Mouse (Mus musculus) hematopoietic stem cell, adult 5-6 weeks (primary cell): Measurements from ENCODE around the gene Efnb3. TPM values are rescaled to one million over a fixed set of nuclear protein-coding genes. Genes with fewer than 3 reads are reported as not detected.

ENCODE experiments used
- ATAC-seq, 2 experiments: fragments of 125-278 bp in 1 of 2; replicated peaks in 1 of 2; 2 replicates each; pipeline ENCODE4 v1.8.0; 2016 to 2017; ENCODE audit warnings: inconsistent platforms in 2 of 2, mild to moderate bottlenecking in 2 of 2, moderate number of reproducible peaks in 2 of 2, low read depth in 1 of 2, moderate TSS enrichment in 1 of 2; ENCODE audit not compliant: low FRiP score in 2 of 2, poor library complexity in 2 of 2, severe bottlenecking in 2 of 2, insufficient read depth in 1 of 2, low TSS enrichment in 1 of 2
- total RNA-seq: library from RNA; stranded (forward); fragments of 172-1452, 232-1000 nt; gene quantifications from 2 replicates; pipeline ENCODE4 v1.2.3, GENCODE M21; 2017

Gene Efnb3
- total RNA-seq, 1 experiment from 2014 or later, result 0.10 TPM

DNA sequence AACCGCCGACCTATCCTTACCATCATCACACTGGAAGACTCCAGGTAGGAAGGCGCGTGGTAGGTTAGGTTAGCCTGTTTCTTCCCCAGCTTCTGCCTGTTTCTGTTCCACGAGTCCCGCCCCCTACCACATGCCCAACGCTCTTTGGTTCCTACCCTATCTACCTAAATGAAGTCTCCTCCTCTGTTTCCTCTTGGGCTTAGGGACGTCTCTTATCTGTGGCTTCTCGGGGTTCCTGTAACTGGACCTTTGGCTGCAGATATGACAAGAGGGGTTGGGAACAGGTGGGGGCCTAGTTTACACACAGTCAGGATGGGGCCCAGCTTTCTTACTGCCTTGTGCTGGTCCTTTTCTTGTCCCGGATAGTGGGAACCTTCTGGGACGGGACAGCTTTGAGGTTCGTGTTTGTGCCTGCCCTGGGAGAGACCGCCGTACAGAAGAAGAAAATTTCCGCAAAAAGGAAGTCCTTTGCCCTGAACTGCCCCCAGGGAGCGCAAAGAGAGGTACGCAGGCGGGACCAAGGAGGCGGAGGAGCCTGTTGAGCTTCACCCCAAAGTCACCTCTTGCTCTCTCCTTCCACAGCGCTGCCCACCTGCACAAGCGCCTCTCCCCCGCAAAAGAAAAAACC lies 29.3 kb upstream of the Efnb3 start:
- ATAC-seq, result no peak

DNA sequence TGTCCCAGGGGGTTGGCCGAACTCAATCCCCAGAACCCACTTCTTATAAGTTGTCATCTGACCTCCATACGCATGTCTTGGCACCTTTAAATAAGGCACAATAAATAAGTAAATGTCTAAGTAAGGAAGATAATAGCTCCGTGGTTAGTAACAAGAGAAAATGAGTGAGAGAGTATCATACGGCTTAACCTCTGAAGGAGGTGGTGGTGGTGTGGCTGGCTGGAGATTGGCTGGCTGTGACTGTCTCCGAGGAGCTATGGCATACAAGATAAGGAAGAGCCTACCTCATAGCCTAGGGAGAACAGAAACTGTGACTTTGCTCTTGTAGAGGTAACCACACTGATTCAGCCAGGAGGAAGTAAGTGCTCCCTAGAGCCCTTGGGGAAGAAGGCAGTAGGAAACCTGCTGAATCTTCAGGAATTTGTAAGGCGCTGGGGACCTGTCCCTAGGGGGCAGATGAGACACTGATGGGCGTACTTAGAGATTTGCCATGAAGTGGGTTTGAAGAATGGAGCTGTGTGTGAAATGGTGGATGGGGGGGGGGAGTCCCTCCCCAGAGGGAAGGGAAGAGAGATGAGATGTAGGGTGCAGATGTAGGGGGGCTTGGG lies 25.8 kb upstream of the Efnb3 start:
- peak; percentile 57 to 61; a peak in 3 of 4 replicates for ATAC-seq

DNA sequence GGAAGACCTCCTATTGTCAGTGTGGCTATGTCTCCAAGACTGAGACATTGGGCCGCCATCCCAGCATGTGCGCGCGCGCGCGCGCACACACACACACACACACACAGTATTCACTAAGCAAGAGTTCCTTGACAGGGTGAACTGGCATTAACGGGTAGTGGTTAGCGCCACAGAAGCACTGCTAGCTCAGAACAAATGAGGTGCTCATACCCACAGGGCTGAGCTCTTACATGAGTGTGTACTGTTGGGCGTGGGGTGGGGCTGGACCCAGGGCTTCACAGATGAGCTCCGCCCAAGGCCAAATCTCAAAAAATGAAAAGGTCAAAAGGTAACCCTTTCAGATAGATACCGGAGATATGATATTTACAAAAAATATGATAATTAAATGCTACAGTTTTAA lies 24.9 kb upstream of the Efnb3 start:
- ATAC-seq, result no peak

DNA sequence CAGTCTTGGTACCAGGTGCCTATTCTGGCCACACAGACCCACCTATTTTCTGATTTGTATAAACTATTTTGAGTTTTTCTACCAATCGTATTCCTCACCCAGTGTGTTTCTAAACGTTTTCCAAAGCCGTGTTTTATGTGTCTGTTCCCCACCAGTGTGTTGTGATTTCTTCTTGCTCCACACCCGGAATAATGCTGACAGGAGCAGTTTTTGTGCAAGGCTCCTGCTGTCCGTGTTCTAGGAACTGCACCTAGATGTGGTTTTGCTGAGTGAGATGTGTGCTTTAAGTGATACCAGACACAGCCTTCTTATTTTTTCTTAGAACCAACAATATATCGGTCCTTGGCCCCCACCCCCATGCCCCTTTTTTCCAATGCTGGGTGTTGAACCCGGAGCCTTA lies 24.0 kb upstream of the Efnb3 start:
- ATAC-seq, result no peak

DNA sequence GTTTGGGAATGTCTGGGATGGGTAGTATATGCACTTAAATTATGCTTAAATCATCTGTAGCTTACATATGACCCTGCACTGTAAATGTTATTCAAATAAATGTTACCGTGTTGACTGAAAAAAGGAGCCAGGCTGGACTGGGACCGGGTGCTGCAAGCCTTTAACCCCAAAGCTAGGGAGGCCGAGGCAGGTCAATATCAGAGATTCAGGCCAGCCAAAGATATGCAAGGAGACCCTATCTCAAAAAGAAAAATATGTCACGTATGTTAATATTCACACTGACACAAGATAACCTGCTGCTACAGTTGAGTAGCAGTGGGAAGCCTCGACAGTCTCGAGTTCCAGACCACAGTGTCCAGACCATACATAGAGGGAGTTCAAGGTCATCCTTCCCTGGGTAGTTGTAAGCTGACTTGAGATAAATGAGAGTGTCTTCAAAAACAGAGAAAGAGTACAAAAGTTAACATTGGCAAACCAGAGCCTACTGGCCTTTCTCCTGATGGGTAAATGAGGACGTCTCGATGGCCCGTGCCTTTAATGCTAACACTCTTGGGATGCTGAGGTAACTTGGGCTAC lies 22.3 kb upstream of the Efnb3 start:
- ATAC-seq, result no peak

DNA sequence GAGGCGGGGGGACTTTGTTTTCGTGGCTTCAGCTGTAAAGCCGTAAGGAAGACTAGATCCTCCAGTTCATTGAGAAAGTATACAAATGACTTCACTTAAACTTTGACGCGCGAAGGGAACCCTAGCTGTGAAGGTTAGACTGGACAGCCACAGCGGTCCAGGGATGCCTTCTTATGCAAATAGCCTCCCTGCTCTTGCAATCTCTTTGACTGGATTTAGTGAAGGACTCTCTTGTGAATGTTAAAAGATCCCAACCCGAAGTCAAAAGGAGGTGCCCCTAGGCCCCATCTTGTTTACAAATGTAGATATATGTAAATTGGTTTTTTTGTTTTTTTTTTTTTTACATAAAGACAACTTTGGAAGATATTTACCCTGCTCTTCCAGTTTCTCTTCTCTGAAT lies 21.8 kb upstream of the Efnb3 start:
- no peak for ATAC-seq

DNA sequence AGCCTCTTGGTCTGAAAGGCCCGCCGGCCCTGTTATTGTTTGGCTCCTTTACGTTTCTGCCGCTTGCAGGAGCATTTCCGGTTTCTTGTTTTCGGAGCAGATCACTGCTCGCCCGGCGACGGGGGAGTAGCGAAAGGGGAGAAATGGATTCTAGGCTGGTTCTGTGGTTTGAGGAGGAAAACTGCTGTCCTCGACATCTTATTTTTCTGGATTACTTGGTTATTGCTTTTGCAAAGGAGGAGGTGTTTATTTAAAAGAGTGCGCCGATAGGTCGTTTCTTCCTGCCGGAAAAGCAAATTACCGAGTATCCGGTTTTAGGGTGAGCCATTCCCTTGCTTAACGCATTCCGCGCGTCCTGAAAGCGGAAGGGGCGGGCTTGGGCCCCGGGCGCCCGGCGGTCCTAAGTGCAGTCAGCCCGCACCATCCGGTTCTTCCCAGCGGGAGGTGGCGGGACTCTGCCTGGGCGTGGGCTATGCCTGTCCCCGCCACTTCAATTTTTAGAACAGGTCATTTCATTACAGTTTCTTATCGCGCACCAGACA lies 21.2 kb upstream of the Efnb3 start:
- peak; percentile 60 to 62 for ATAC-seq

DNA sequence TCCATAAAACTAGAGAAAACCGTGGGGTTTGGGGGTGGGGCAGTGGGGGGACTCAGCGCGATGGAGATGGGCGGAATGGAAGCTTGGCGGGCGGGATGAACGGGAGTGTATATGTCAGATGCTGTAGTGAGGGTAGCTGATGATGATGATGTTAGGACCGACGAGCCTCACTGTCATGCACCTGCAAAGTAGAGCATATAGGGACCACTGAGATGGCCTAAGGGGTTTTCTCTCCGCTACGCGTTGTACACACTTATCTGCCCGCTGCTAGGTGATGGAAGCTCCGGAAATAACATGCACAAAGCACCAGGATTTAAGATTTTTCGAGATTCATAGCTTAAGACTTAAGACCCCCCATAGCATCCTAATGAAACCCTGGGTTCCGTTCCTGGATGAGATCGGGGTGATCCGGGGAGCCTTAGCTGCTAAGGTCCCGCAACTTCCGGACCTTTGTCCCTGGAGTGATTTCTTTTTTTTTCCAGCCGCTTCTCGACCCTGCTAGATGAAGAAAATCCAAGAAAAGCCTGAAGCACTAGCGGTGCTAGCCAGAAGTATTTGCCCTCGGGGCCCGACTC lies 20.7 kb upstream of the Efnb3 start:
- ATAC-seq, result no peak

DNA sequence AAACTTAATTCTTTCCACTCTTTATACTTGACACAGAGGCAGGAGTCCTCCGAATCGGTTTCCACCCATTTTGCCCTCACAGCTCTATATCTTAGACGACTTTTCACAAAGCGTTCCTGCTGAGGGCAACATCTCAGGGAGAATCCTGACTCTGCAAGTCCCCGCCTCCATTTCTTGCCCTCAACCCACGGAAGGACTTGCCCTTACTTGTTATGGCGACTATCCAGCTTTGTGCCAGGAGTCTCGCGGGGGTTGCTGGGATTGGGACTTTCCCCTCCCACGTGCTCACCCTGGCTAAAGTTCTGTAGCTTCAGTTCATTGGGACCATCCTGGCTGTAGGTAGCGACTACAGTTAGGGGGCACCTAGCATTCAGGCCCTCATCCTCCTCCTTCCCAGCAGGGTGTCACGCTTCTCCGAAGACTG lies 20.1 kb upstream of the Efnb3 start, which contains the start of the genes Wrap53 and Trp53:
Gene Wrap53, minus strand, starts transcription at position 165 of the 424 bp plus-strand sequence.
Gene Trp53, plus strand, starts transcription at position 269 of the 424 bp plus-strand sequence.
- peak; percentile 43 to 59 for ATAC-seq

DNA sequence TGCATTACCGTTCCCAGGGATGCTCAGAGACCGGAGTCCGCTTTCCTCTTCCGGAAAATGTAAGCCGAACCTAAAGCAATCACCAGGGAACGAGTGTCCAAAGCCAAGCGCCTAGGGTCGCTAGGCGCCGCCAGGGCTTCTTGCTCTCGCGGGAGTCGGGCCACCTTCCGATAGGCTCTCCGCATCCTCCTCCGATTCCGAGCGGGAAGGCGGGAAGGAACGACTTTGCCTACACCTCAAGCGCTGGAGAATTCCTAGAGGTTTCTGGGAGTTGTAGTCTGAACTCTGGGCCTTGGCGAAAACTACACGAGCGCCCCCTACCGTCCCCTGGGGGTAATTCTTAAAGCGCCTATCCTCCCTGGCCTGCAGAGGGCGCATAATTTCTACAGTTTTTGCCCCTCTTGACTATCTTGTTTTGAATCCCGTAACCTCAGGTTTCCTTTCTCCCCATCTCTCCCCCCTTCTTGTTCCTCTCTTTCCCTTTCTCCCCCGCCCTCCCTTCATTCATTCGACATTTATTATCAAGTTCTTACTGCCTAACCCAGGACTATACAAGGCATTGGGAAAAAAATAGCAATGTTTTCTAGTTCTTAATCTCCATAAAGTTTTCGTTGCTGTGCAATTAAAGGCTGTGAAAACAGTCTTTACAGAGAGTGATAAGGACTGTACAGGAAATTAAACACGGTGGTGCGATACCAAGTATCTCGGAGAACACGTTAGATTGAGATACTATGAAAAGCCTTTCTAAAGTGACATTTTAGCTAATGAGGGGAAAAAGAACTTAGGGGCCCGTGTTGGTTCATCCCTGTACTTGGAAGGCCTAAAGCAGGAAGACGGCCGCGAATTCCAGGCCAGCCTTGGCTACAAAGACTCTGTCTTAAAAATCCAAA lies 19.4 kb upstream of the Efnb3 start:
- peak; percentile 68 to 70 for ATAC-seq

DNA sequence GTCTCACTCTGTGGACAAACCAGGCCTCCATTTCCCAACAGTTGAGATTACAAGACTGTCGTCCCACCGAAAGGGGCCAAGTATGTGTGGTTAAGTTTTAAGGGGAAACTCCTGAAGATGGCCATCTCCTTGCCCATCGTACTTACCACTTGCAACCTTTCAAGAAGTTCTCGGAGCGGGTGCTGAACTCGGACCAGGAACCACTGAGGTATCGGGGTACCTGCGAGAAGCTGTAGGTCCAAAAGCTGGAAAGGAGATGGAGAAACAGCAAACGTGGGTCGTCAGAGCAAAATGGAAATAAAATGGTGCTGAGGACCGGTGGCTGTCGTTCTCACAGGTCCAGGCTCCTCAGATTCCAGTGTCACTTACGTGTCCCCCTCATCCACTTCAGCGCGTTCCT lies 18.3 kb upstream of the Efnb3 start:
- no peak for ATAC-seq

DNA sequence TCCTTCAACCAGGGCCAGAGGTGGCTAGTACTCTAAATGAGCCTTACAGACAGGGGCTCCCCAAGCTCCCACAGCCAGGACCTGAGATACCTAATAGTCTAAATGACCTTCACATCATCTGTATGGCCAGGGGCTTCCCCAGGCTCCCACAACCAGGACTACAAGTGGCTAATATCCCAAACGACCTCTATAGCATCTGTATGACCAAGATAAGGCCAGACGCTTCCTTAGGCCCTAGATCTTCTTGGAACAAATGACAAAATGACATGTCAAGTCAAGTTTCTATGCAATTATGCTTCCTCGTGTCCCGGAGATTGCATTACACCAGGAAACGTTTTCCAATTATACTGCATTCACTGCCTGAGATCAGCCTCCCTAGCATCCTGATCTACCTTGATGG lies 16.3 kb upstream of the Efnb3 start:
- no peak for ATAC-seq

DNA sequence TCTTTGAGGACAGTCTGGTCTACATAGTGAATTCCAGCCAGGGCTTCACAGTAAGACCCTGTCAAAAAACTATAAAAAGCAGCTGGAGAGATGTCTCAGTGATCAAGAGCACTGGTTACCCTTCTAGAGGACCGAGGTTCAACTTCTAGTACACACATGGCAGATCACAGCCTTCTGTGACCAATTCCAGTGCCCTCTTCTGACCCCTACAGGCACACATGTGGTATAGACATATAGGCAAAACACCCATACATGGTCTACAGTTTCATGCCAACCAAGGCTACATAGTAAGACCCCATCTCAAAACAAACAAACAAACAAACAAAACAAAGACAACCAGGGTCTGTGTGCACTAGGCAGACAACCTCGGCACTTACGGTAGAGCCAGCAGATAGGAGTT lies 15.2 kb upstream of the Efnb3 start:
- 0 out of 4 replicates have a peak, but pooled peaks of 1 of the 2 experiments have one; percentile 22 for ATAC-seq

DNA sequence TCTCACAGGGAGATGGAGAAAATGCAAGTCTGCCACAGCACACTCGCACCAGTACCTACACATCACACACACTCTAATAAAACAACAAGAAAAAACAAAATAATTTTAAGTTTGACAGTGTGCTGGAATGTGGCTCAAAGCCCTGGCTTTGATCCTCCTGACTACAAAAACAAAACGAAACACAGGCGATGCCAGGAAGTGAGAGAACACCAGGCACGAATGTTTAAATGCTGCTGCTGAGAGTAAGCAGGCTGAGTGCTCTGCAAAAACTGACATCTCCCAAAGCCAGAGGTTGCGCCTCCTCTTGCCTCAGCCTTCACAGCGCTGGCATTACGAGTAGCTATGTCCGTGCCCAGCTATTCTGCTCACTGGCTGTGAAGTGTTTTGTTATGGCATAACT lies 5.1 kb upstream of the Efnb3 start:
- no peak for ATAC-seq

DNA sequence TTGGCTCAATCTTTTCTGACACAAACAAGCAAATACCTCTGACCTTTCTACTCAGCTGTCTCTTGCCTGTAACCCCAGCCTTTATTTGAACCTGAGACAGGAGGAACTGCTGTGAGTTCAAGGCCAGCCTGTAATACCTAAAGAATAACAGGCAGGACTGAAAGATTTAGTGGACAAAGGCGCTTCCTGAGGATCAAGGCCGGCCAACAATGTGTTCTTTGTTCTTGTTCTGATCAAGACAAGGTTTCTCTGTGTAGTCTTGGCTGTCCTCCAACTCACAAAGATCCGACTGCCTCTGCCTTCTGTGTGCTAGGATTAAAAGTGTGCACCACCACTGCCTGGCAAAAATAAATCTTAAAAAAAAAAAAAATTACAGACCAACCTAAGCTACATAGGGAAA lies 4.4 kb upstream of the Efnb3 start:
- ATAC-seq, result no peak

DNA sequence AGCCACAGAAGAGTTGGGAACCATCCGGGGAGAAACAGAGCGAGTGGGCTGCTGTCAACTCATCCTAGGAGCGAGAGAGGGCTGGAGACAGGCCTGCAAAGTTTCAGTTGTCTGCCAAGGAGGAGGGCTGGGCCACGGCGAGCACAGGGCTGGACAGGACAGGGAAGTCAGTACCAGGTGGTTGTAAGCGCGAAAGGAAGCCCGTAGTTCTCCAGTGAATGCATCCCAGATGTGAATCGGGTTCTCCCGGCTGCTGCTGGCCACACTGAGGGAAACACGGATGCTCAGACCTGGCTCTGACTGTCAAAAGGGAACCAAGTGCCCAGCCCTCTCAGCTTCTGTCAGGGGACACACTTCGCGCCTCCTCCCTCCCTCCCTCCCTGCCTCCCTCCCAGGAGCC lies 3.4 kb upstream of the Efnb3 start:
- ATAC-seq, result no peak
